Mouse (Mus musculus): ENCODE data around the gene Gart.

DNA sequence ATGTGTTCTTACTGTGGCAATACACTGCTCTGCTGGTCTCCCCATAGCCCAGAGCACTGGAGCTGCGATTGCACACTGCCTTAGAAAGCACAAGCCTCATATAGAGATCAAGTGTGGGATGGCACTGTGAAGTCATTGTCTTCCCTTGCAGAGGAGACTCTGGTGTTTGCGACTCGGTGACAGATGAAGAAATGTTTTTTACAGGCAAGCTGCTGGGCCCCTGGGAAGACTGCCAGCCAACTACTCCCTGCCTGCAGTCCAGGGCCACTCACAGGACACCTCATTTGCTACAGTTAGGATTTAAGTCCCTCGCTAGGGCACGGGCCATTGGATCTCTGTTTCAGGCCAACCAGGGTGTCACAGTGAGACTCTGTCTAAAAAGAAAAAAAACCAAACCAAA is 14.3 kb downstream of the Gart start:
- TF ChIP-seq CTCF (IDR thresholded peaks at IDR 0.05; ENCODE audit: insufficient read depth, low read length) (no peak), POLR2A (IDR thresholded peaks at IDR 0.05; ENCODE audit: borderline replicate concordance, extremely low read depth, low read depth, low read length) (no peak)
